Mouse (Mus musculus) sigmoid colon, adult 10 weeks (tissue): ENCODE measurements around the gene Serpina6. TPM values are rescaled to one million over a fixed set of nuclear protein-coding genes. Genes with fewer than 3 reads are reported as not detected.

Experiments used
- polyA plus RNA-seq: library from polyadenylated mRNA; stranded (reverse); fragments of 350-450 nt; fragmentation: Illumina TruSeq; extraction: RNeasy Lipid Tissue Mini Kit (QIAGEN cat#74804); gene quantifications from one replicate; pipeline ENCODE4 v1.2.3, GENCODE M21; 2014; ENCODE audit warnings: low read depth, low replicate concordance

The Serpina6 gene
- polyA plus RNA-seq = not detected

DNA sequence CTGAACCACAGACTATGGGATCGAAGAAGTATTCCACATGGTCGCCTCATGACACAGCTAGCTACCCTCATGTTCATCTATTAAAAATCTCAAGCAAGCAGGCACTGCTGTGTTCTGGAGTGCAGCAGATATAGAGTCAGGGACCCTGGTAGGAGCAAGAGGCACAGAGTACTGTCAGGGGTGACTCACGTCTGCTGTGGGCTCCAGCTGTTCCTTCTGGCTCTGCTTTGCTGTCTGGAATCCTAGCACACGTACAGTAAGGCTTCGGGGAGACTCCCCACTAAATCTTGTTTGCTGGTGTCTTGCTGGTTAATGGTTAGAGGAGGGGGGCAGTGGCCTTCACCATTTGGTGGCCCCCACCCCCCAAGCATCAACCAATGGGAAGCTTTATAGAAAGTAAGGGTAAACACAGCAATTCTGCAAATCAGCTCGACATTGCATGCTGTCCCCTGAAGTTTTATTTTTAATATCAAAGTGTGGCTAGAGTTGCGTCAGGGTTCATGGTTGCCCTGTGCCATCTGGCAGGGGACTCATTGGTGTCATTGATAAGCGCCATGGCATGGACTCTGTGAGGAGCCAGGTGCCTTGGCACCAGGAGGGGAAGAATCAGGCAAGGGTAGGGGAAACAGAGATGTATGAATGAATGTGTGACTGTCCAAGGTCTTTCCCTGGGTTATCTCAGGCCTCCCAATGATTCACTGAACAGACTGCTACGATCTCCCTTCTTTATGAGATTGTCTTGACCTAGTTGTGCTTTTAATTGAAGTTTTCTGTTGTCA is at the start of gene Serpina6:
TSS of gene Serpina6 (minus strand) at position 365 of the 779 bp plus-strand sequence.

DNA sequence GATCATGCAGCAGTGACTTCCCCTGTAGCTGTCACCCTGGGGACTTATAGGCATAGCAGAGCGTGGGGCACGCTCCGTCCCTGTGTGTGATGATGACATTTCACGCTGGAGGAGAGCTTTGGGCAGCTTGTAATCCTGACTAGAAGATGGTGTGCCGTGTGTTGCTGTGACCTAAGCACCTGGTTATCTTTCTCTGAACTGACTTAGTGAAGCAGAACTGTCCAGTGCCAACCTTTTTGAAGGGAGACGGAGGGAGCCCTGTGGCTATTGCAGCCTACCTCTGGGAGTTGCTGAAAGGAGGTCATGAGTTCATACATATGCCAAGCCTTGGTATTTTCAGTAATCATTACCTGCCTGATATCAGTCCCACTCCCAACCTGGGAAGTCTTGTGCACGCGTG is 38.4 kb upstream of the Serpina6 start, which contains the start of gene Serpina1f:
TSS of gene Serpina1f (minus strand) at position 101 of the 400 bp plus-strand sequence.

DNA sequence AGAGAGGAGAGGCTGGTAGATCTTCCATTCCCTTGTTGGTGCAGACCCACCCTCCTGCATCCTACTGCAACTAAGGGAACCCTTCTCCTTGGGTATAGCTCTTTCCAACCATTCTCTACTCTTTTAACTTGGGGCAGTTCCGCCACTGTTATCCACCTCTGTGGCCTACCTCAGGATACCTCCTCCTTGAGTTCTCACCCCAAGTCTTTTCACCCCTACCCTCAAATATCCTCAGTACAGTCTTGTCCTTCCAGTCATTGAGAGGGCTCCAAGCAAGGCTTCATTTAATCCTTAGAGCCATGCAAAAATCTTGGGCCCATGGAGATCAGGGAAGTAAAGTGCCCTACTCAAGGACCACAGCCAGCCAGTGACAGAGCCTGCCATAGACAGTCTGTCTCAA is 19.0 kb upstream of the Serpina6 start, which contains the start of gene Serpina16:
TSS of gene Serpina16 (minus strand) at position 101 of the 400 bp plus-strand sequence.

DNA sequence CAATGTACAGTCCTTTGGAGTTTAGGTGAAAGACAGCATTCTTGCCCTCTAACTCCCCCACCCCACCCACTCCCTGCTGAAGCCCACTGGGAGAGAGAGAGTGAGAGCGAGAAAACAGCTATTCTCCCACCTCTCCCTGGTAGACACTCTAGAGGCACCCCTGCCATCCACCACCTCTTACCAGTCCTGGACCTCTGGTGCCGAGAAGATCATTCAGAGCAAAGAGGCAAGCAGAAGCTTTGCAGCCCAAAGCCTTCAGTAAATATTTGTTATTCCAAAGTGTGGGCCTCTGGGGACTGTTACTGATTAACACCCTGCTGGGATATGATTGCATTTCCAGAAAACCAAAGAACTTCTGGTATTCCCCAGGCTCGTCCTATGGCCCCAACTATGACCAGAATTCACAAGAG is 25.8 kb downstream of the Serpina6 start, which contains the start of gene Serpina10:
TSS of gene Serpina10 (minus strand) at position 242 of the 410 bp plus-strand sequence.

Other genes with a start within 250 kb of the Serpina6 start
- 0.47 TPM for gene 9330161L09Rik, start 249.4 kb downstream of the Serpina6 start, polyA plus RNA-seq
- 25.0 TPM for gene Ddx24, start 231.4 kb downstream of the Serpina6 start, polyA plus RNA-seq
- gene Ifi27, start 223.0 kb downstream of the Serpina6 start, polyA plus RNA-seq = 37.5 TPM
- gene Ifi27l2a, start 213.5 kb downstream of the Serpina6 start, polyA plus RNA-seq = 10.3 TPM
- 52.6 TPM for gene Ifi27l2b, start 200.0 kb downstream of the Serpina6 start, polyA plus RNA-seq
- gene Ppp4r4, start 124.9 kb downstream of the Serpina6 start, polyA plus RNA-seq = 2.8 TPM
- 0.13 TPM for gene Serpina10, start 25.8 kb downstream of the Serpina6 start, polyA plus RNA-seq
- gene Serpina16, start 18.9 kb upstream of the Serpina6 start, polyA plus RNA-seq = not detected
- gene Serpina1f, start 38.3 kb upstream of the Serpina6 start, polyA plus RNA-seq = not detected
- not detected for gene Serpina1d, start 116.4 kb upstream of the Serpina6 start, polyA plus RNA-seq
- 0.98 TPM for gene Serpina1b, start 173.2 kb upstream of the Serpina6 start, polyA plus RNA-seq
- not detected for gene Serpina1a, start 206.3 kb upstream of the Serpina6 start, polyA plus RNA-seq
- gene Serpina1c, start 247.7 kb upstream of the Serpina6 start, polyA plus RNA-seq = not detected